Mouse (Mus musculus) C2C12 (cell line): ENCODE measurements around the gene Treml1.

ENCODE experiments used
- CEBPB ChIP-seq: IDR thresholded peaks from one replicate; pipeline ENCODE4 v1.6.1; 2011; ENCODE audit warnings: low read depth, mild to moderate bottlenecking, control low read depth, moderate library complexity
- CTCF ChIP-seq: IDR thresholded peaks from one replicate; pipeline ENCODE4 v1.5.1; 2011; ENCODE audit not compliant: control insufficient read depth, insufficient read depth, insufficient read length
- FOSL1 ChIP-seq: IDR thresholded peaks from one replicate; pipeline ENCODE4 v1.8.0; 2011; ENCODE audit warnings: mild to moderate bottlenecking, low read length; ENCODE audit not compliant: poor library complexity, insufficient read depth, severe bottlenecking
- MAX ChIP-seq: IDR thresholded peaks from one replicate; pipeline ENCODE4 v1.6.1; 2011; ENCODE audit warnings: mild to moderate bottlenecking, control low read depth
- MYOD1 ChIP-seq: IDR thresholded peaks from one replicate; pipeline ENCODE4 v1.6.1; 2011; ENCODE audit warnings: low read depth; ENCODE audit not compliant: control insufficient read depth, insufficient read length
- MYOG ChIP-seq: IDR thresholded peaks from one replicate; pipeline ENCODE4 v1.6.1; 2011; ENCODE audit not compliant: control insufficient read depth, insufficient read length; ENCODE audit errors: extremely low read depth
- USF1 ChIP-seq: IDR thresholded peaks from one replicate; pipeline ENCODE4 v1.6.1; 2011; ENCODE audit warnings: low read depth, mild to moderate bottlenecking, control low read depth, moderate library complexity

GRCm38 (mm10) chr17:48391446-48391845 is 31.7 kb downstream of the Treml1 start:
- TF ChIP-seq CTCF: no peak
- TF ChIP-seq MYOD1: no peak
- TF ChIP-seq CEBPB: no peak
- no peak for TF ChIP-seq USF1
- TF ChIP-seq MYOG: no peak
- no peak for TF ChIP-seq MAX
- no peak for TF ChIP-seq FOSL1
